In the genomic region with DNA sequence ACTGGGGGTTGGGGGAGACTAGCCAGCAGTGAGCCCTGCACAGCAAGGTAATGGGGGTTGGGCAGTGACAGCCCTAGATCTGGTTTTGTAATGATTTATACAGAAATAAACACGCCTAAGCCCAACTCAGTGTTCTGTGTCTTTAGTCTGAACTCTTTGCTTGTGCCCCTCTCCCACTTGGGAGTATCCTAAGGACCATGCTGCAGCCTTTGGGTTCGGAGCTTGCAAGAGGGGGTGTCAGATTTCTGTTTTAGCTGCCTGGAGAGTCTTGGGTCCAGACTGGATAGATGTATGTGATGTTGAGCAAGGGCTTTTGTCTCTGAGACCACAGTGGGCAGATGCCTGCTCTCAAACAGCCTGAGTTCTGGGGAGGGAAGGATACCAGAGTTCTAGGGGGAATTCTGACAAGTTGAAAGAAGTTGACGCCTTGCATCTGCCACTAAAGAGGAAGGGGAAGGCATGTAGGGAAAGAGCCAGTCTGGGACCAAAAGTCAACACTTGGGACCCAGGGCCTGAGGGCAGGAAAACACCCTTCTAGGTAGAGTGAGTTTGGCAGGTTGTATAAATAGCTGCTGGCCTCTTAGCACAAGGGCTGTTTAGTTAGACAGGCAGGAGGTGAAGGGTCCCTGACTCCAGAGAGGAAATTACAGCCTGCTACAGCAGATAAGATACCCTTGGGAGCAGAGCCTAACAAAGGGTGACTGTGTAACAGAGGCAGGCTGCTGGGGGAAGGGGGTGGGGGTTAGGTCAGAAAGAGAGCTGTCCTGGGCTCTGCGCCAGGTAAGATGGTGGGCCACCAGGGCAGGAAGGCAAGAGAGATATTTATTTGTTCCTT, we compare ENCODE assay signal across 9 mouse cellular contexts. TPM values are rescaled to one million over a fixed set of nuclear protein-coding genes. Genes with fewer than 3 reads are reported as not detected.
DNase-seq lines count a peak whose midpoint lies in the region; ATAC-seq and TF ChIP-seq lines count a peak whose summit lies in the region.
"Had no signal": no experiment of that assay in that cellular context is flagged by ENCODE, and none has a peak within 500 bp of the region (broad histone marks: within the 10 kb centered on the region; RNA-seq: fewer than 3 reads in every experiment).

No protein-coding gene starts in this region.

- no peak for TF ChIP-seq POLR2A in limb, embryonic 14.5 days (IDR thresholded peaks at IDR 0.05; ENCODE audit: borderline replicate concordance, extremely low read depth, insufficient read depth, insufficient read length)

- H3K4me3 ChIP-seq in hindbrain, embryonic 11.5 days (ENCODE audit: low read depth, low read length): no peak overlapping the region
- no peak overlapping the region for H3K4me3 ChIP-seq in limb, embryonic 14.5 days (replicated peaks; ENCODE audit: low read length)
- H3K4me3 ChIP-seq in neural tube, embryonic 12.5 days: no peak overlapping the region

- peak overlapping the region; percentile 58 for H3K27ac ChIP-seq in hindbrain, embryonic 11.5 days (ENCODE audit: low read depth, low read length)
- peak overlapping the region; percentile 69 for H3K27ac ChIP-seq in limb, embryonic 14.5 days (replicated peaks; ENCODE audit: low read depth, low read length)
- peak overlapping the region; percentile 38; the same call in 1 of the 2 replicates for H3K27ac ChIP-seq in neural tube, embryonic 12.5 days

- H3K27me3 ChIP-seq in hindbrain, embryonic 11.5 days (ENCODE audit: control insufficient read depth, insufficient read depth, low read length): no peaks in the 10 kb centered on the region
- H3K27me3 ChIP-seq in limb, embryonic 14.5 days (ENCODE audit: control insufficient read depth, insufficient read depth, low read length): no peaks in the 10 kb centered on the region
- no peaks in the 10 kb centered on the region for H3K27me3 ChIP-seq in neural tube, embryonic 12.5 days (replicated peaks)

- no peaks in the 10 kb centered on the region for H3K36me3 ChIP-seq in hindbrain, embryonic 11.5 days (ENCODE audit: control insufficient read depth, insufficient read depth, low read length)
- H3K36me3 ChIP-seq in limb, embryonic 14.5 days (ENCODE audit: control insufficient read depth, insufficient read depth, low read length): peaks cover 26% of the 10 kb centered on the region
- H3K36me3 ChIP-seq in neural tube, embryonic 12.5 days: no peaks in the 10 kb centered on the region; the same call in none of the 2 replicates

- no peak overlapping the region for H3K4me2 ChIP-seq in hindbrain, embryonic 11.5 days (replicated peaks; ENCODE audit: low read depth, low read length)
- no peak overlapping the region; the same call in 1 of the 2 replicates for H3K4me2 ChIP-seq in limb, embryonic 14.5 days (replicated peaks; ENCODE audit: low read depth, low read length, severe bottlenecking)
- H3K4me2 ChIP-seq in neural tube, embryonic 12.5 days (replicated peaks): peak overlapping the region; percentile 20

- DNase-seq in adrenal gland, postnatal 10 days: peak; percentile 77
- no peak for DNase-seq in adrenal gland, adult 18-20 months (ENCODE audit: low spot score in 2 of 2)
- peak; percentile 75 for DNase-seq in embryo, embryonic 10.5 days (ENCODE audit: low spot score)
- peak; percentile 52 for DNase-seq in hindbrain, embryonic 11.5 days (ENCODE audit: low spot score)
- peak; percentile 55 for DNase-seq in limb, embryonic 14.5 days (ENCODE audit: low spot score)
- DNase-seq in urinary bladder, adult 2 months (ENCODE audit: low spot score): no peak

- H3K4me1 ChIP-seq in hindbrain, embryonic 11.5 days (replicated peaks; ENCODE audit: control insufficient read depth, insufficient read depth, low read length): peaks cover 4% of the 10 kb centered on the region
- peaks cover 42% of the 10 kb centered on the region for H3K4me1 ChIP-seq in limb, embryonic 14.5 days (ENCODE audit: control insufficient read depth, insufficient read depth, low read length)
- H3K4me1 ChIP-seq in neural tube, embryonic 12.5 days: peaks cover 45% of the 10 kb centered on the region

- no peak for ATAC-seq in hindbrain, embryonic 11.5 days (ENCODE audit: low FRiP score)
- peak; percentile 32; the same call in 1 of the 2 replicates for ATAC-seq in limb, embryonic 14.5 days (ENCODE audit: low FRiP score, low read depth)
- ATAC-seq in neural tube, embryonic 12.5 days (ENCODE audit: low FRiP score, low read depth): no peak
- ATAC-seq in granulocyte monocyte progenitor cell, adult 5-6 weeks (replicated peaks; ENCODE audit: poor library complexity, severe bottlenecking): no peak

- H3K9ac ChIP-seq in hindbrain, embryonic 11.5 days (ENCODE audit: low read depth, low read length): no peak overlapping the region
- H3K9ac ChIP-seq in limb, embryonic 14.5 days (ENCODE audit: low read depth, low read length, severe bottlenecking): 0 out of 2 replicates have a peak overlapping the region, but pooled peaks have one; percentile 21
- H3K9ac ChIP-seq in neural tube, embryonic 12.5 days: no peak overlapping the region

- WGBS in hindbrain, embryonic 11.5 days: 41% methylated on average over 4 of the region's 4 CpGs
- WGBS in limb, embryonic 14.5 days: 24% methylated on average over 4 of the region's 4 CpGs
- WGBS in neural tube, embryonic 12.5 days: 36% methylated on average over 4 of the region's 4 CpGs

- H3K9me3 ChIP-seq in hindbrain, embryonic 11.5 days (ENCODE audit: control insufficient read depth, low read length): no peaks in the 10 kb centered on the region
- H3K9me3 ChIP-seq in limb, embryonic 14.5 days (ENCODE audit: control insufficient read depth, low read length): no peaks in the 10 kb centered on the region; the same call in 1 of the 2 replicates
- no peaks in the 10 kb centered on the region for H3K9me3 ChIP-seq in neural tube, embryonic 12.5 days

RNA-seq across cellular contexts. Expression of a gene that starts 0.7 kb away (rescaled TPM):
- total RNA-seq in adrenal gland, postnatal 10 days (2021): 100 to 1,000 TPM in 1 of 2 experiments, 10 to 100 TPM in 1; 71.5 to 143 TPM
- 10 to 100 TPM; 31.2 to 48.5 TPM for total RNA-seq in adrenal gland, adult 18-20 months (2021)
- 23.4 and 23.9 TPM in 2 replicates for polyA plus RNA-seq in hindbrain, embryonic 11.5 days (2014; fragmentation: Nextera tagmentation; extraction: Ambion mirVana)
- polyA plus RNA-seq in limb, embryonic 14.5 days (2012; rRNA removed): 25.5 and 26.7 TPM in 2 replicates
- 44.1 and 56.2 TPM in 2 replicates for polyA plus RNA-seq in limb, embryonic 14.5 days (2014; fragmentation: Nextera tagmentation; extraction: Ambion mirVana)
- 46.6 and 50.4 TPM in 2 replicates for polyA plus RNA-seq in neural tube, embryonic 12.5 days (2016; fragmentation: Nextera tagmentation; extraction: Ambion mirVana)
- 43.8 and 59.1 TPM in 2 replicates for polyA plus RNA-seq in urinary bladder, adult 2 months (2012; rRNA removed)
- total RNA-seq in granulocyte monocyte progenitor cell, adult 5-6 weeks (2014; fragmentation: Nextera tagmentation): 3.4 TPM in 1 of 2 replicates, not detected in the other
- total RNA-seq in granulocyte monocyte progenitor cell, adult 5-6 weeks (2017): 0.78 and 3.3 TPM in 2 replicates

RNA-seq across cellular contexts. Expression of a gene that starts 21.4 kb away (rescaled TPM):
- 10 to 100 TPM; 55.2 to 64.1 TPM for total RNA-seq in adrenal gland, postnatal 10 days (2021)
- total RNA-seq in adrenal gland, adult 18-20 months (2021): 10 to 100 TPM; 52.4 to 67.9 TPM
- 3.2 and 5.0 TPM in 2 replicates for polyA plus RNA-seq in hindbrain, embryonic 11.5 days (2014; fragmentation: Nextera tagmentation; extraction: Ambion mirVana)
- 39.2 and 52.9 TPM in 2 replicates for polyA plus RNA-seq in limb, embryonic 14.5 days (2012; rRNA removed)
- polyA plus RNA-seq in limb, embryonic 14.5 days (2014; fragmentation: Nextera tagmentation; extraction: Ambion mirVana): 10.7 and 11.7 TPM in 2 replicates
- polyA plus RNA-seq in neural tube, embryonic 12.5 days (2016; fragmentation: Nextera tagmentation; extraction: Ambion mirVana): 10.1 and 11.5 TPM in 2 replicates
- 20.8 and 33.1 TPM in 2 replicates for polyA plus RNA-seq in urinary bladder, adult 2 months (2012; rRNA removed)
- 16.2 and 19.0 TPM in 2 replicates for total RNA-seq in granulocyte monocyte progenitor cell, adult 5-6 weeks (2014; fragmentation: Nextera tagmentation)
- total RNA-seq in granulocyte monocyte progenitor cell, adult 5-6 weeks (2017): 11.3 and 14.2 TPM in 2 replicates

RNA-seq across cellular contexts. Expression of a gene that starts 25.5 kb away (rescaled TPM):
- total RNA-seq in adrenal gland, postnatal 10 days (2021): 10 to 100 TPM; 97.9 to 99.9 TPM
- 10 to 100 TPM; 77.1 to 81.3 TPM for total RNA-seq in adrenal gland, adult 18-20 months (2021)
- 18.1 and 23.1 TPM in 2 replicates for polyA plus RNA-seq in hindbrain, embryonic 11.5 days (2014; fragmentation: Nextera tagmentation; extraction: Ambion mirVana)
- polyA plus RNA-seq in limb, embryonic 14.5 days (2012; rRNA removed): 61.4 and 91.8 TPM in 2 replicates
- polyA plus RNA-seq in limb, embryonic 14.5 days (2014; fragmentation: Nextera tagmentation; extraction: Ambion mirVana): 49.3 and 52.2 TPM in 2 replicates
- polyA plus RNA-seq in neural tube, embryonic 12.5 days (2016; fragmentation: Nextera tagmentation; extraction: Ambion mirVana): 28.8 and 33.0 TPM in 2 replicates
- 59.8 and 73.9 TPM in 2 replicates for polyA plus RNA-seq in urinary bladder, adult 2 months (2012; rRNA removed)
- total RNA-seq in granulocyte monocyte progenitor cell, adult 5-6 weeks (2014; fragmentation: Nextera tagmentation): 11.0 and 28.9 TPM in 2 replicates
- 4.0 and 6.0 TPM in 2 replicates for total RNA-seq in granulocyte monocyte progenitor cell, adult 5-6 weeks (2017)

RNA-seq across cellular contexts. Expression of a gene that starts 34.0 kb away (rescaled TPM):
- 10 to 100 TPM; 14.3 to 14.7 TPM for total RNA-seq in adrenal gland, postnatal 10 days (2021)
- 10 to 100 TPM in 1 of 2 experiments, 1 to 10 TPM in 1; 6.6 to 11.4 TPM for total RNA-seq in adrenal gland, adult 18-20 months (2021)
- 12.9 and 13.4 TPM in 2 replicates for polyA plus RNA-seq in hindbrain, embryonic 11.5 days (2014; fragmentation: Nextera tagmentation; extraction: Ambion mirVana)
- 31.8 and 44.9 TPM in 2 replicates for polyA plus RNA-seq in limb, embryonic 14.5 days (2012; rRNA removed)
- 33.3 and 33.9 TPM in 2 replicates for polyA plus RNA-seq in limb, embryonic 14.5 days (2014; fragmentation: Nextera tagmentation; extraction: Ambion mirVana)
- 20.4 and 21.4 TPM in 2 replicates for polyA plus RNA-seq in neural tube, embryonic 12.5 days (2016; fragmentation: Nextera tagmentation; extraction: Ambion mirVana)
- polyA plus RNA-seq in urinary bladder, adult 2 months (2012; rRNA removed): 13.3 and 16.1 TPM in 2 replicates
- 37.5 and 51.7 TPM in 2 replicates for total RNA-seq in granulocyte monocyte progenitor cell, adult 5-6 weeks (2014; fragmentation: Nextera tagmentation)
- 26.0 and 31.9 TPM in 2 replicates for total RNA-seq in granulocyte monocyte progenitor cell, adult 5-6 weeks (2017)

RNA-seq across cellular contexts. Expression of a gene that starts 45.4 kb away (rescaled TPM):
- not detected for total RNA-seq in adrenal gland, postnatal 10 days (2021)
- not detected for total RNA-seq in adrenal gland, adult 18-20 months (2021)
- polyA plus RNA-seq in hindbrain, embryonic 11.5 days (2014; fragmentation: Nextera tagmentation; extraction: Ambion mirVana): 0.37 and 0.42 TPM in 2 replicates
- polyA plus RNA-seq in limb, embryonic 14.5 days (2012; rRNA removed): 0.09 TPM in 1 of 2 replicates, not detected in the other
- polyA plus RNA-seq in limb, embryonic 14.5 days (2014; fragmentation: Nextera tagmentation; extraction: Ambion mirVana): 0.17 TPM in 1 of 2 replicates, not detected in the other
- polyA plus RNA-seq in neural tube, embryonic 12.5 days (2016; fragmentation: Nextera tagmentation; extraction: Ambion mirVana): 0.25 and 0.69 TPM in 2 replicates
- polyA plus RNA-seq in urinary bladder, adult 2 months (2012; rRNA removed): 0.07 TPM in 1 of 2 replicates, not detected in the other
- total RNA-seq in granulocyte monocyte progenitor cell, adult 5-6 weeks (2014; fragmentation: Nextera tagmentation): not detected in 2 replicates
- total RNA-seq in granulocyte monocyte progenitor cell, adult 5-6 weeks (2017): not detected in 2 replicates
- polyA plus RNA-seq: gonadal fat pad, adult 2 months had no signal

Comparison
In these comparisons a context has a peak if more than half of its experiments do, and no peak if none do; other contexts are left out.
1. DNase-seq: peak in adrenal gland, postnatal 10 days (single experiment), embryo, embryonic 10.5 days (single experiment), hindbrain, embryonic 11.5 days (single experiment) and limb, embryonic 14.5 days (single experiment); none in adrenal gland, adult 18-20 months (0 of 2) and urinary bladder, adult 2 months (single experiment).
2. Peak in every context shown above with its lines, with median percentiles within 50 percentile points of each other: H3K27ac ChIP-seq.